Mouse (Mus musculus): ENCODE data around the gene Syt16.

The Syt16 gene

DNA sequence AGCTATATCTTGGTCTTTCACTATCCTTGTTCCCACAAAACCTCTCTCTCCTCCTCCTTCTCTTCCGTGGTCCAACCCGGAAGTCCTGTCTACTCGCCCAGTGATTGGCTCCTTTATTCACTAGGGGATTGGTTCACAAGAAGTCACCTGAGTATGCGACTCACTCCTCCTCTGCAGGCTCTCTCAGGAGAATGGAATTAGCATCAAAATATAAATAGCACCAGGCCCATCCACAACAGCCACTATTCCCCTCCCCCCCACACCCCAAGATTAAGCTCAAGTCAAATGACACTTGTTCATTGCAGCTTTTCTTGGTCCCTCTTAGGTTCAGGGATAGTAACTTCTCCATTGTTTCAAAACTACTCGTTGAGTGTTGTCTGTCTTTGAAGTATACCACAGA lies 324.5 kb downstream of the Syt16 start:
- DNase-seq = no peak

All from kidney, postnatal 10 days (tissue).